Mouse (Mus musculus) hindbrain, postnatal 0 days (tissue): Measurements from ENCODE around the gene AW822073. TPM values are rescaled to one million over a fixed set of nuclear protein-coding genes. Genes with fewer than 3 reads are reported as not detected.

Source experiments
- ATAC-seq: fragments of 200-750 bp; cut with Nextera tagmentation; 2 replicates; pipeline ENCODE4 v1.8.0; 2017; ENCODE audit warnings: mild to moderate bottlenecking, moderate TSS enrichment, moderate library complexity
- DNase-seq: peaks from one replicate; pipeline ENCODE4 v3.0.0-alpha.2; 2015; ENCODE audit warnings: low spot score
- H3K27ac ChIP-seq: fragments of 300-500 bp; sonication (generic); 2 replicates; pipeline ENCODE4 v1.5.1; 2014; ENCODE audit warnings: mild to moderate bottlenecking
- H3K27me3 ChIP-seq: fragments of 300-500 bp; sonication (generic); 2 replicates; pipeline ENCODE4 v1.6.1; 2014; ENCODE audit warnings: low read length, mixed read lengths; ENCODE audit not compliant: insufficient read depth
- H3K36me3 ChIP-seq: fragments of 300-500 bp; sonication (generic); 2 replicates; pipeline ENCODE4 v1.6.1; 2014; ENCODE audit warnings: low read length, mixed read lengths; ENCODE audit not compliant: insufficient read depth
- H3K4me1 ChIP-seq: fragments of 300-500 bp; sonication (generic); 2 replicates; pipeline ENCODE4 v1.6.1; 2014; ENCODE audit warnings: antibody characterized with exemption, low read length, mixed read lengths; ENCODE audit not compliant: insufficient read depth
- H3K4me2 ChIP-seq: fragments of 300-500 bp; sonication (generic); 2 replicates; pipeline ENCODE4 v1.6.1; 2014; ENCODE audit warnings: low read depth, mild to moderate bottlenecking, low read length, moderate library complexity, mixed read lengths
- H3K4me3 ChIP-seq: fragments of 300-500 bp; sonication (generic); 2 replicates; pipeline ENCODE4 v1.5.1; 2014; ENCODE audit warnings: low read length
- H3K9ac ChIP-seq: fragments of 300-500 bp; sonication (generic); replicated peaks from 2 replicates; pipeline ENCODE4 v1.6.1; 2014; ENCODE audit warnings: mild to moderate bottlenecking, low read length, moderate library complexity, mixed read lengths
- H3K9me3 ChIP-seq: fragments of 300-500 bp; sonication (generic); 2 replicates; pipeline ENCODE4 v1.6.1; 2016; ENCODE audit warnings: low read length, mixed read lengths
- CTCF ChIP-seq: IDR thresholded peaks from 2 replicates; pipeline ENCODE4 v1.5.1; 2016; ENCODE audit warnings: antibody characterized with exemption, control low read depth, low read depth
- WGBS: fragments of 180-500 bp; shearing (Covaris S2); extraction: QIAGEN DNeasy Blood & Tissue Kit; methylation state at CpG from one replicate; pipeline ENCODE4 v1.1.7; 2014; 5-methylcytosine and 5-hydroxymethylcytosine counted together
- polyA plus RNA-seq: library from polyadenylated mRNA; unstranded; fragments of >200 nt; fragmentation: Nextera tagmentation; extraction: Ambion mirVana; gene quantifications from 2 replicates; pipeline ENCODE4 v1.2.1, GENCODE M21; 2015
- total RNA-seq: library from RNA; depleted of rRNA; stranded (reverse); fragments of >200 nt; gene quantifications from 2 replicates; pipeline ENCODE4 v1.2.3, GENCODE M21; 2014; rRNA removed

Gene AW822073
- total and polyA plus RNA-seq, 2 experiments from 2014 or later, result not detected

- Histone ChIP-seq H3K9me3 (peaks cover 3% of the 10 kb centered on the region; the same call in 1 of the 2 replicates), H3K27ac (no peak overlapping the region), H3K4me2 (no peak overlapping the region), H3K4me1 (no peaks in the 10 kb centered on the region), H3K4me3 (no peak overlapping the region), H3K9ac (no peak overlapping the region), H3K27me3 (no peaks in the 10 kb centered on the region), H3K36me3 (no peaks in the 10 kb centered on the region)
- TF ChIP-seq CTCF, result no peak
- ATAC-seq (no peak), DNase-seq (no peak)
- 36% methylated on average over 1 of the region's 1 CpGs for WGBS
Measured at GRCm38 (mm10) chr10:58205986-58206385, 18.7 kb downstream of the AW822073 start.

Other genes with a start within 250 kb of the AW822073 start
- 0.83 TPM in 1 of 2 replicates, not detected in the other for gene Duxf3, start 7.7 kb upstream of the AW822073 start, total RNA-seq
- gene Duxf3, start 7.7 kb upstream of the AW822073 start, polyA plus RNA-seq, result not detected in 2 replicates
- gene Gm4981, start 11.8 kb upstream of the AW822073 start, total RNA-seq, result not detected in 2 replicates
- gene Gm4981, start 11.8 kb upstream of the AW822073 start, polyA plus RNA-seq, result not detected in 2 replicates
- 29.9 and 32.0 TPM in 2 replicates for gene Gcc2, start 30.6 kb upstream of the AW822073 start, total RNA-seq
- gene Gcc2, start 30.6 kb upstream of the AW822073 start, polyA plus RNA-seq, result 109 and 113 TPM in 2 replicates
- 31.6 and 38.5 TPM in 2 replicates for gene Lims1, start 98.5 kb upstream of the AW822073 start, total RNA-seq
- 55.7 and 58.7 TPM in 2 replicates for gene Lims1, start 98.5 kb upstream of the AW822073 start, polyA plus RNA-seq
- gene Ranbp2, start 222.0 kb upstream of the AW822073 start, total RNA-seq, result 32.1 and 32.6 TPM in 2 replicates
- 12.9 and 13.5 TPM in 2 replicates for gene Ranbp2, start 222.0 kb upstream of the AW822073 start, polyA plus RNA-seq